Mouse (Mus musculus): Measurements from ENCODE around the gene Edem3. TPM values are rescaled to one million over a fixed set of nuclear protein-coding genes. Genes with fewer than 3 reads are reported as not detected.
A peak's percentile ranks its signal among the peaks of the same experiment; 100 is the strongest.

The Edem3 gene
- 15.7 and 18.3 TPM in 2 replicates for polyA plus RNA-seq (2015; fragmentation: Nextera tagmentation; extraction: Ambion mirVana)

- 0 out of 2 replicates have a peak, but pooled peaks cover 3% of the 10 kb centered on the region for H3K36me3 ChIP-seq
- H3K4me3 ChIP-seq (replicated peaks) = peak within 1 kb of the TSS; percentile 90
- H3K27me3 ChIP-seq (replicated peaks) = no peaks in the 10 kb centered on the region
- peak within 1 kb of the TSS; percentile 73 for H3K4me2 ChIP-seq
- peaks cover 6% of the 10 kb centered on the region for H3K4me1 ChIP-seq
- H3K9me3 ChIP-seq = no peaks in the 10 kb centered on the region
- H3K27ac ChIP-seq = peak within 1 kb of the TSS; percentile 80
- under 1% methylated on average over 64 of the region's 64 CpGs for WGBS
- peak; percentile 99 for ATAC-seq (ENCODE audit: insufficient read depth, low FRiP score, low read depth)
- H3K9ac ChIP-seq = peak within 1 kb of the TSS; percentile 67
Measured at GRCm38 (mm10) chr1:151754881-151755659, at the start of gene Edem3. TSS of gene Edem3 (plus strand) at chr1:151755371.

- no peak overlapping the region for H3K27ac ChIP-seq
- no peak overlapping the region for H3K4me2 ChIP-seq
- WGBS = 32% methylated on average over 11 of the region's 11 CpGs
- no peaks in the 10 kb centered on the region for H3K27me3 ChIP-seq (replicated peaks)
- no peaks in the 10 kb centered on the region for H3K36me3 ChIP-seq
- no peak overlapping the region for H3K9ac ChIP-seq
- no peak overlapping the region for H3K4me3 ChIP-seq (replicated peaks)
- H3K9me3 ChIP-seq = no peaks in the 10 kb centered on the region
- peaks cover 16% of the 10 kb centered on the region; the same call in 1 of the 2 replicates for H3K4me1 ChIP-seq
- ATAC-seq (ENCODE audit: insufficient read depth, low FRiP score, low read depth) = peak; percentile 49; the same call in 1 of the 2 replicates
Measured at GRCm38 (mm10) chr1:151705723-151706396, 49.3 kb upstream of the Edem3 start.

- H3K27me3 ChIP-seq (replicated peaks) = no peaks in the 10 kb centered on the region
- H3K4me3 ChIP-seq (replicated peaks) = no peak overlapping the region
- H3K4me1 ChIP-seq = peaks cover 16% of the 10 kb centered on the region; the same call in 1 of the 2 replicates
- H3K9me3 ChIP-seq = no peaks in the 10 kb centered on the region
- H3K36me3 ChIP-seq = no peaks in the 10 kb centered on the region
- H3K4me2 ChIP-seq = no peak overlapping the region
- no peak overlapping the region for H3K9ac ChIP-seq
- 83% methylated on average over 3 of the region's 3 CpGs for WGBS
- ATAC-seq (ENCODE audit: insufficient read depth, low FRiP score, low read depth) = no peak
- no peak overlapping the region for H3K27ac ChIP-seq
Measured at GRCm38 (mm10) chr1:151706397-151706752, 48.8 kb upstream of the Edem3 start.

GRCm38 (mm10) chr1:151708966-151709733 lies 46.0 kb upstream of the Edem3 start:
- Histone ChIP-seq H3K4me3 (replicated peaks) (no peak overlapping the region), H3K4me2 (no peak overlapping the region), H3K4me1 (peaks cover 16% of the 10 kb centered on the region; the same call in 1 of the 2 replicates), H3K9me3 (no peaks in the 10 kb centered on the region), H3K27ac (no peak overlapping the region), H3K36me3 (no peaks in the 10 kb centered on the region), H3K9ac (no peak overlapping the region), H3K27me3 (replicated peaks) (no peaks in the 10 kb centered on the region)
- WGBS = 28% methylated on average over 13 of the region's 13 CpGs
- ATAC-seq (ENCODE audit: insufficient read depth, low FRiP score, low read depth) = 0 out of 2 replicates have a peak, but pooled peaks have one; percentile 25

- no peak overlapping the region for H3K4me2 ChIP-seq
- H3K27ac ChIP-seq = no peak overlapping the region
- no peak overlapping the region for H3K9ac ChIP-seq
- peaks cover 16% of the 10 kb centered on the region; the same call in 1 of the 2 replicates for H3K4me1 ChIP-seq
- no peaks in the 10 kb centered on the region for H3K36me3 ChIP-seq
- 39% methylated on average over 2 of the region's 2 CpGs for WGBS
- H3K4me3 ChIP-seq (replicated peaks) = no peak overlapping the region
- H3K9me3 ChIP-seq = no peaks in the 10 kb centered on the region
- H3K27me3 ChIP-seq (replicated peaks) = no peaks in the 10 kb centered on the region
- no peak for ATAC-seq (ENCODE audit: insufficient read depth, low FRiP score, low read depth)
Measured at GRCm38 (mm10) chr1:151709734-151710022, 45.5 kb upstream of the Edem3 start.

GRCm38 (mm10) chr1:151710424-151711055 lies 44.6 kb upstream of the Edem3 start:
- Histone ChIP-seq H3K9me3 (no peaks in the 10 kb centered on the region), H3K27ac (peak overlapping the region; percentile 32; the same call in 1 of the 2 replicates), H3K4me2 (no peak overlapping the region), H3K4me3 (replicated peaks) (no peak overlapping the region), H3K9ac (no peak overlapping the region), H3K4me1 (peaks cover 16% of the 10 kb centered on the region; the same call in 1 of the 2 replicates), H3K27me3 (replicated peaks) (no peaks in the 10 kb centered on the region), H3K36me3 (no peaks in the 10 kb centered on the region)
- WGBS = 43% methylated on average over 5 of the region's 5 CpGs
- ATAC-seq (ENCODE audit: insufficient read depth, low FRiP score, low read depth) = no peak

- H3K27ac ChIP-seq = peak overlapping the region; percentile 32; the same call in 1 of the 2 replicates
- H3K4me1 ChIP-seq = peaks cover 16% of the 10 kb centered on the region; the same call in 1 of the 2 replicates
- no peaks in the 10 kb centered on the region for H3K36me3 ChIP-seq
- ATAC-seq (ENCODE audit: insufficient read depth, low FRiP score, low read depth) = no peak
- H3K9ac ChIP-seq = no peak overlapping the region
- WGBS = 69% methylated on average over 7 of the region's 7 CpGs
- no peaks in the 10 kb centered on the region for H3K9me3 ChIP-seq
- no peaks in the 10 kb centered on the region for H3K27me3 ChIP-seq (replicated peaks)
- H3K4me3 ChIP-seq (replicated peaks) = no peak overlapping the region
- no peak overlapping the region for H3K4me2 ChIP-seq
Measured at GRCm38 (mm10) chr1:151711062-151711461, 44.1 kb upstream of the Edem3 start.

GRCm38 (mm10) chr1:151712664-151713063 lies 42.5 kb upstream of the Edem3 start:
- 59% methylated on average over 5 of the region's 5 CpGs for WGBS
- Histone ChIP-seq H3K4me1 (peaks cover 16% of the 10 kb centered on the region; the same call in 1 of the 2 replicates), H3K36me3 (no peaks in the 10 kb centered on the region), H3K9me3 (no peaks in the 10 kb centered on the region), H3K4me3 (replicated peaks) (no peak overlapping the region), H3K27me3 (replicated peaks) (no peaks in the 10 kb centered on the region), H3K9ac (no peak overlapping the region), H3K4me2 (no peak overlapping the region), H3K27ac (no peak overlapping the region)
- no peak for ATAC-seq (ENCODE audit: insufficient read depth, low FRiP score, low read depth)

GRCm38 (mm10) chr1:151713622-151714021 lies 41.5 kb upstream of the Edem3 start:
- Histone ChIP-seq H3K4me3 (replicated peaks) (no peak overlapping the region), H3K27me3 (replicated peaks) (no peaks in the 10 kb centered on the region), H3K27ac (no peak overlapping the region), H3K9ac (no peak overlapping the region), H3K4me2 (no peak overlapping the region), H3K4me1 (peaks cover 15% of the 10 kb centered on the region; the same call in 1 of the 2 replicates), H3K9me3 (no peaks in the 10 kb centered on the region), H3K36me3 (no peaks in the 10 kb centered on the region)
- no peak for ATAC-seq (ENCODE audit: insufficient read depth, low FRiP score, low read depth)

- Histone ChIP-seq H3K4me1 (no peaks in the 10 kb centered on the region), H3K9me3 (no peaks in the 10 kb centered on the region), H3K27me3 (replicated peaks) (no peaks in the 10 kb centered on the region), H3K27ac (no peak overlapping the region), H3K4me2 (no peak overlapping the region), H3K36me3 (no peaks in the 10 kb centered on the region), H3K9ac (no peak overlapping the region), H3K4me3 (replicated peaks) (no peak overlapping the region)
- whole genome bisulfite sequencing = 88% methylated on average over 11 of the region's 11 CpGs
- ATAC-seq (ENCODE audit: insufficient read depth, low FRiP score, low read depth) = no peak
Measured at GRCm38 (mm10) chr1:151716024-151716710, 39.0 kb upstream of the Edem3 start.

- Histone ChIP-seq H3K4me3 (replicated peaks) (no peak overlapping the region), H3K9ac (no peak overlapping the region), H3K4me1 (no peaks in the 10 kb centered on the region; the same call in 1 of the 2 replicates), H3K27me3 (replicated peaks) (no peaks in the 10 kb centered on the region), H3K27ac (no peak overlapping the region), H3K4me2 (no peak overlapping the region), H3K9me3 (no peaks in the 10 kb centered on the region), H3K36me3 (no peaks in the 10 kb centered on the region)
- 89% methylated on average over 5 of the region's 5 CpGs for WGBS
- ATAC-seq (ENCODE audit: insufficient read depth, low FRiP score, low read depth) = no peak
Measured at GRCm38 (mm10) chr1:151717624-151718023, 37.5 kb upstream of the Edem3 start.
